ENCODE assay signal across 22 mouse cellular contexts in genomic region chr5:71037352-71037751, GRCm38 (mm10). TPM values are rescaled to one million over a fixed set of nuclear protein-coding genes. Genes with fewer than 3 reads are reported as not detected.
"Had no signal": no experiment of that assay in that cellular context is flagged by ENCODE, and none has a peak within 500 bp of the region (broad histone marks: within the 10 kb centered on the region; RNA-seq: fewer than 3 reads in every experiment).

No protein-coding gene starts in this region.

- H3K27ac ChIP-seq: limb, embryonic 12.5 days; limb, embryonic 15.5 days; liver, embryonic 13.5 days; macrophage; midbrain, embryonic 12.5 days; midbrain, embryonic 15.5 days; neural tube, embryonic 13.5 days; stomach, embryonic 15.5 days had no signal

- H3K36me3 ChIP-seq: limb, embryonic 12.5 days; limb, embryonic 15.5 days; liver, embryonic 13.5 days; midbrain, embryonic 12.5 days; midbrain, embryonic 15.5 days; neural tube, embryonic 13.5 days; stomach, embryonic 15.5 days had no signal

- H3K4me2 ChIP-seq: limb, embryonic 12.5 days; limb, embryonic 15.5 days; liver, embryonic 13.5 days; midbrain, embryonic 12.5 days; midbrain, embryonic 15.5 days; neural tube, embryonic 13.5 days; stomach, embryonic 15.5 days had no signal

- H3K4me1 ChIP-seq: limb, embryonic 12.5 days; limb, embryonic 15.5 days; liver, embryonic 13.5 days; midbrain, embryonic 12.5 days; midbrain, embryonic 15.5 days; neural tube, embryonic 13.5 days; stomach, embryonic 15.5 days had no signal

- H3K27me3 ChIP-seq: limb, embryonic 12.5 days; limb, embryonic 15.5 days; liver, embryonic 13.5 days; midbrain, embryonic 12.5 days; midbrain, embryonic 15.5 days; neural tube, embryonic 13.5 days; stomach, embryonic 15.5 days had no signal

- H3K9me3 ChIP-seq: limb, embryonic 12.5 days; limb, embryonic 15.5 days; midbrain, embryonic 12.5 days; midbrain, embryonic 15.5 days; neural tube, embryonic 13.5 days; stomach, embryonic 15.5 days had no signal

- H3K4me3 ChIP-seq: limb, embryonic 12.5 days; limb, embryonic 15.5 days; liver, embryonic 13.5 days; midbrain, embryonic 12.5 days; midbrain, embryonic 15.5 days; myocyte; neural tube, embryonic 13.5 days; stomach, embryonic 15.5 days had no signal

- ATAC-seq: midbrain, embryonic 15.5 days had no signal

- H3K9ac ChIP-seq: limb, embryonic 12.5 days; limb, embryonic 15.5 days; liver, embryonic 13.5 days; midbrain, embryonic 12.5 days; midbrain, embryonic 15.5 days; neural tube, embryonic 13.5 days; stomach, embryonic 15.5 days had no signal

- DNase-seq: kidney, adult 18-20 months; kidney, adult 9 months; kidney, postnatal 14 days; kidney, postnatal 4 days; left cerebral cortex, postnatal 4 days; liver, embryonic 13.5 days; lung, adult 2 months; lung, postnatal 10 days; right cerebral cortex, adult 18-20 months; right cerebral cortex, postnatal 14 days; right cerebral cortex, postnatal 4 days; thymus, postnatal 36 days had no signal

RNA-seq across cellular contexts. Expression of gene Gabra2, which starts 58.3 kb away (rescaled TPM):
- total RNA-seq: megakaryocyte, adult 5-6 weeks; neutrophil, adult 5-6 weeks had no signal
- polyA plus RNA-seq: liver, embryonic 13.5 days; lung, adult 2 months; macrophage; myocyte had no signal
